Mouse (Mus musculus) activated CD4-positive, CD25-positive, alpha-beta regulatory T cell, adult 4 months (primary cell): ENCODE measurements around the gene Ccdc88b. TPM values are rescaled to one million over a fixed set of nuclear protein-coding genes. Genes with fewer than 3 reads are reported as not detected.
A peak's percentile ranks its signal among the peaks of the same experiment; 100 is the strongest.
"Not testable (repeated sequence)": the region's sequence is repeated elsewhere in the genome, so short reads cannot be mapped to it uniquely, and the experiment has no call there.

Source experiments
- ATAC-seq: one replicate; pipeline ENCODE4 v1.8.0; 2017
- polyA plus RNA-seq, 2 experiments: library from polyadenylated mRNA; unstranded; fragments of 100-300 nt; shearing (Covaris generic); gene quantifications; one replicate each; pipeline ENCODE4 v1.2.1; 2017

Ccdc88b gene
- 1 to 10 TPM; 3.8 to 6.5 TPM for polyA plus RNA-seq

- ATAC-seq = peak; percentile 99
These were observed at the start of gene Ccdc88b for GRCm38 (mm10) chr19:6858031-6858430. Gene Ccdc88b (minus strand): TSS chr19:6858211.

DNA sequence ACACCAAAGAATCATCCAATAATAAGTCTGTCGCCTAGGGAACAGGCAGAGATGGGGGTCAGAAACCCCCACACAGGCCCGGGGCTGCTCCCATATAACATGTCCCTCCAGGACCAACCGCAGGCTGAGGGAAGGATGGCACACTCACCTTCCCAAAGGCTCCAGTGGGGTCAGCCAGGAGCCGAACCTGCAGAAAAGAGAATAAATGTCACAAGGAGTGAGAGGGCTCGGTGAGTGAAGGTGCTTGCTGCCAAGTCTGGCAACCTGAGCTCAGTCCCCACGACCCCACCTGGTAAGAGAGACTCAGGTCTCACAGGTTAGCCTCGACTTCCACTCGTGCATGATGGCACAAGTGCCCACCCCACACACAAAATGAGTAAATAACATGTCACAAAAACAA is 49.1 kb upstream of the Ccdc88b start:
- no peak for ATAC-seq

DNA sequence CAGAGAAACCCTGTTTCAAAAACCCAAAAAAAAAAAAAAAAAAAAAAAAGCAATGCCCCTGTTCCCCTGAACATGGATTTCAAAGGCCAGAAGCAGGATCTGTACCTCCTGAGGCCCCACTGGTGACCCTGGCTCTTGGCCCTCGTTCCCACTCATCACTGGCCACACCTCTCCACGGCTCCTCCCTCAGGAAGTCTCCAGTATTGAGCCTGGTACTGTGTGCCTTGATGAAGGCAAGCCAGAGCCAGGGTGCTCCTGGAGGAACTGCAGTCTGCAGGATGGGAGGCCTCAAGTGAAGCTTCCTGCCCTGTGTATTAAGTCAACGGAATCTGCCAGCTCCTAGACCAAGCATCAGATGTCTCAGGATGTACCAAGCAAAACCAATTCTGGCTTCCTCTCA is 48.2 kb upstream of the Ccdc88b start:
- ATAC-seq = no peak

GRCm38 (mm10) chr19:6905498-6906159 is 47.6 kb upstream of the Ccdc88b start:
- ATAC-seq = no peak

- no peak for ATAC-seq
These were observed 46.8 kb upstream of the Ccdc88b start for GRCm38 (mm10) chr19:6904846-6905245.

DNA sequence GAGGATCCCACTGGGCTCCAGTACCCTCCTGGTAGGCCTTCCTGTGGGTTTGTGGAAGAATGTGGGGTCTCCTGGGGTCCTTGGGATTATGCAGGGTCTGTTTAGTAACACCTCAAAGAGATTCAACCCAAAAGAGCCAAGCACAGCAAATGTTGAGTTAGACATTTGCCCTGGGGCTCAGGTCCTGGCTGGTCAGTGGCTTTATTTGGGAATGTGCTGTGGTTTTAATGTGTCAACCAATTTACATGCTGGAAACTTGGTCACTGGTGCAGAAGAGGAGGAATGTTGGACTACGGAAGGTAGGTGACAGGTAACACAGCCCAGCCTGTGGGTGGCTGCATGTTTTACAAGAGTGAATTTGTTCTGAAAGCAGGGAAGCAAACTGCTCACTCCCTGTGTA is 45.0 kb upstream of the Ccdc88b start:
- ATAC-seq = no peak

DNA sequence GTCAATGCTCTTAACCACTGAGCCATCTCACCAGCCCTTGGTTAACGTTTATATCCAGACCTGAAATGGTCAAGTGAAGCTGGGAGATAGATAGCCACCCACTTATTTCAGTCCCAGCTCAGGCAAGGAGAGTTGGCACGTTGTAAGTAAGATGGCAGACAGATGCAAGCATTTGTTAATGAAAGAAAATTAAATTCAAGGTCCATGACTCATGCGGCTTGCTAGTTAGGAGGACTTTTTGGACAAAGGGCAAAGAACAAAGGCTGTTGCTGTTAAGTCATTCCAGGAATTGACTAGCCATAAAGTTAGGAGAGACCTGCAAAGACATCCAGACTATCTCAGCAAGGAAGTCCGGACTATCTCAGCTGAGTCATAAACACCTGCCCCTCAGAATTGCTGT is 41.6 kb upstream of the Ccdc88b start:
- ATAC-seq = no peak

DNA sequence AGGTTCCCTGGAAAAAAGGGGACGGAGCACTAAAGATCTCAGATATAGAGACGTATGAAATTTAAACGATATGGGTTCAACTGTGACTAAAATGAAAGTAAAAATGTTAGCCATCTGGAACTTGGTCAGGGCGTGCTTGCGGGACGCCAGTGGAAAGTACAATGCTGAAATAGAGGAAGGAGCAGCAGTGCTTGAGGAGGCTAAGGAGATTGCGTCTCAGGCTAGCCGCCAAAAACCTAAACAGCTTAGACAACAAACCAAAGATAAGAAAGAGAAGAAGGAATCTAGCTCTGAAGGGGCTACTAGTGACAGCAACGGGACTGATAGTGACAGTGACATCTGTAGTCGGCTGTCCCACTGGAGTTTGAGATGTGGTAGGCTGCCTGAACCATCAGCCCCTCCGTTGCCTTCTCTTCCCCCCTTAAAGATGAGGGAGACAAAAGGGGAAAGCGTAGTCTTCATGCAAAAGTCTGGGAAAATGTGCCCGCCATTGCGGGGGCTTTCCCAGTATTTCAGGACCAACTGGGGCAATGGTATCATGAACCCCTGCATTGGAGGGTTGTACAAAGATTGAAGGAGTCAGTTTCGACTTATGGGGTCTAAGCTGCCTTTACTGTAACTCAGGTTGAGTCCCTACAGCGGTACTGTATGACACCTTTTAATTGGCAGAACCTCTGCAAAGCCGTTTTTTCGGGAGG is 37.7 kb upstream of the Ccdc88b start:
- not testable (repeated sequence) for ATAC-seq

DNA sequence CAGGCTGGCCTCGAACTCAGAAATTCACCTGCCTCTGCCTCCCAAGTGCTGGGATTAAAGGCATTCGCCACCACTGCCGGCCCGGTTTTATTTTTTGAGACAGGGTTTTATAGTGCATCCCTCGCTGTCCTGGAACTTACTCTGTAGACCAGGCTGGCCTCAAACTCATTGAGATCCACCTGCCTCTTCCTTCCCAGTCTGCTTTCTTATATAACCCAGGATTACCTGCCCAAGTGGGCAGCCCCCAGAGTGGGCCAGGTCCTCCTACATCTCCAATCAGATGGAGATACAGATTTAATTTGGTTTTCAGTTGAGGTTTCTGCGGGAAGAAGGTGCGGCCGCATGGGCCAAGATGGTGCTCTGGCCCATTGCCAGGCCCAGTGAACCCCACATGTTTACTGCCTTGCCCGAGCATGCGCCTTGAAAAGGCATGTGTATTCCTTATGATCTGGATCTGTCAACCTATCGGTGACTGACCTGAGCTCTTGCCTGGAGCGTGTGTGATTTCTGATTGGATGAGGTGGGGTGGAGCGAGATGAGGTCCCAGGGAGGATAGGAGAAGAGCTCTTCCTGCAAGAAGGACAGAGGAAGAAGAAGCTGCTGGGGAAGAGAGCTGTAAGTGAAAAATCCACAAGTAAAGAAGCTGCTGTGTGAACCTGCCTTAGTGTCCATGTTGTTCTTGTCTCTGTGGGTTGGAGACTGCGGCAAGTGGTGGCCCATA is 35.9 kb upstream of the Ccdc88b start:
- no peak for ATAC-seq

GRCm38 (mm10) chr19:6892512-6892911 is 34.5 kb upstream of the Ccdc88b start:
- ATAC-seq = no peak

GRCm38 (mm10) chr19:6877965-6878364 is 20.0 kb upstream of the Ccdc88b start:
- no peak for ATAC-seq

DNA sequence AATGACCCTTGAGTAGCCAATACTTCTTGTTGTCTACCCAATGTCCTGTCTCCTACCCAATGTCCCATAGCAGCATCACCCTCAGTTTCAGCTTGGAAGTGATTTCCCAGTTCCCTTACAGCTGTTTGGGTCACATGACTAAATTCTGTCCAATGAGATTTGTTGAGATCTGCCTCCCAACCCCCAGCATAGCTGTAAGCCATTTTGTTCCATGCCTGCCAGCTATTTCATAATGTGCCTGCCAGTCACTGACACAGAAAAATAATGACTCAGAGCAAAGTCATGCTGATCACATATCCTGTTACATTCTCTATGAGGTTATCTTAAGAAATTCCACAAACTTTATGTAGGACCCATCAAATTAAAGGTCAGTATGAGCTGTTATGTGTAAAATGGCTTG is 18.8 kb upstream of the Ccdc88b start:
- no peak for ATAC-seq

DNA sequence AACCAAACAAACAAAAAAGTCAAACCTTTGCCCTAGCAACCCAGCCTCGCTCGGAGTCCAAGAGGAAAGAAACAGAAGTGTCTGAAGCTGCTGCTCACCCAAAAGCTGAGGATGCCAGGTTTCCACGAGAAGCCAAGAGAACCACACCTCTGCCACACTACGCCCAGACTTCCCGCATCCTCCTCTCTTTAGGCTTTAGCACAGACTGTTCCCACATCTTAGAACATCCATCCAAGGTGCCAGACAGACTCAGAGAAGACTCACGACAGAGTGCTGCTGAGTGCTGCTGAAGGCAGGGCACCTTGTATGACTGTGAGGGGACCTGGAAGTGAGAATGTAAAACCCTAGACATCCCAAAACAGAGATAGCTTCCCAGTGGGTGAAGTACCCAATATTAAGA is 17.8 kb upstream of the Ccdc88b start:
- no peak for ATAC-seq

GRCm38 (mm10) chr19:6874257-6874656 is 16.2 kb upstream of the Ccdc88b start:
- no peak for ATAC-seq

- ATAC-seq = no peak
These were observed 14.7 kb upstream of the Ccdc88b start for GRCm38 (mm10) chr19:6872701-6873100.

GRCm38 (mm10) chr19:6871574-6872271 is 13.7 kb upstream of the Ccdc88b start:
- peak; percentile 33 for ATAC-seq

GRCm38 (mm10) chr19:6869355-6869754 is 11.3 kb upstream of the Ccdc88b start:
- ATAC-seq = peak; percentile 90

- ATAC-seq = no peak
These were observed 3.4 kb upstream of the Ccdc88b start for GRCm38 (mm10) chr19:6861451-6861850.

DNA sequence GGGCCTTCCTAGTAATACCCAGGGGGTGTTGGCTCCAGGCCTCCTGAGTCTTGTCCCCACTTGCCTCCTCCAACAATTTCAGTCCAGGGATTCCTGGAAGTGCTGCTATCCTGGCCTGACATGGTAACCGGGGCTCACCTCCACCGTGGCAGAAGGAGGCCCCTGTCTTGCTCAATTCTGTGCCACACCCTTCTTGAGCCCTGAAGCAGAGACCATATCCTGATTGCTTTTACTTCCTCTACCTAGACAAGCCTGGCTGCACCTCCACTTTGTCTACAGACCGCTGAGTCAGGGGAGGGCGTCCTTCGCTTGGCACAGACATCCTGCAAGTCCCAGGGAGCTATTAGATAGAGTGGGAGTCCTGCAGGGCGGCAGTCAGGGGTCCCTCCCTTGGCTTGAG is 2.7 kb upstream of the Ccdc88b start:
- ATAC-seq = no peak

GRCm38 (mm10) chr19:6859971-6860370 is 2.0 kb upstream of the Ccdc88b start:
- no peak for ATAC-seq

DNA sequence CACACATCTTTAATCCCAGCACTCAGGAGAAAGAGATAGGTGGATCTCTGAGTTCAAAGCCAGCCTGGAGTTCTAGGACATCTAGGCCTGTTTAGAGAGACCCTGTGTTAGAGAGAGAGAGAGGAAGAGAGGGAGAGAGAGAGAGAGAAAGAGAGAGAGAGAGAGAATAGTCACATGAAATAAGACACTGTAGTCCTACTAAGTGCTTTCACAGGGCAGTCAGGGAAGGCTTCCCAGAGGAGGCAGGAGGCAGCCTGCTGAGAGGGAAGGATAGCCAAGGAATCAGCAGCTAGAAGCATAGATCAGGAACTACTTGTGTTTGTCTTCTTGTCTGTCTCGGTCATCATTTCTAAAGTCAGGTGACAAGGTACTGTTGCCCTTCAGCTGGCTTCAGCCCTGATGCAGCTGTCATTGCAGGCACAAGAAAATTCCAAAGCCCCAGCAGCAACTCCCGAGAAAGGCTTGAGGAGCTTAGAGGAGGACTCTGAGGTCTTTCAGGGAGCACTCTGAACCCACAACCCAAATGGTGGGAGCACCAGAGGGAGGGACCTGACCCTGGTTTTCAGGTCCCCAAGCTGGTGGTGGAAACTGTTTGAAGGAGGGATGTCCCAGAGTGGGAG is 1.1 kb upstream of the Ccdc88b start:
- ATAC-seq = no peak

DNA sequence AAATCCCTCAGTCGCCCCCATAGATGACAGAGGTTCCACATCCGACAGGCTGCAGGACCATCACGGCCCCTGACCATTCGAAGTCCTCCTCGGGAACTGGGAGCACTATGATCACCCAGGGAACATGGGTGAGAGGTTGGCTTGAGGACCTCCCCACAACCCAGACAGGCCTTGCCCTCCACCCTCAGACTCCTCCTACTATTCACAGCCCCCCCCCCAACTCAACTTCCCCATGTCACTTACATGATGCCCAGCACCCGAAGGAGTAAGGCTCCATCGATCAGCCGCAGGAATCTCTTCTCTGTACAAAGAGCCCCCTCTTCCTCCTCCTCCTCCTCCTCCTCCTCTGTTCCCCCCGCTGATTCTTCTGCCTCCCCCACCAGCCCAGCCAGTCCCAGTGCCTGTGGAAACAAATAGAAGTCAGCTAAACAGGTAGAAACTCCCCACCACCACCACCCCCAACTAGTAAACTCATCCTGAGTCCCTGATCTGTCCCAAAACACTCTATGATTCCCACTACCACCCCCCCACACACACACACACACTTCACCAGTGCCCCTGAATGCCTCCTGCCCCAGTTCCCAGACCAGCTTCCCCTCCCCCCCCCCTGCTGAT is 513 bp downstream of the Ccdc88b start:
- ATAC-seq = no peak
